Mouse (Mus musculus) hindbrain, embryonic 10.5 days (tissue): ENCODE measurements at regions not wholly inside any gene's neighbourhood (a gene's known extent, or its start where the extent isn't known, plus 50 kb on each side); places are given as distances from the start of the nearest gene placed in this dataset.

Experiments
- DNase-seq: peaks from one replicate; pipeline ENCODE4 v3.0.0-alpha.2; 2017; ENCODE audit warnings: low spot score
- H3K27ac ChIP-seq: fragments of 300-500 bp; sonication (generic); 2 replicates; pipeline ENCODE4 v1.5.1; 2016; ENCODE audit warnings: mild to moderate bottlenecking, moderate library complexity
- H3K27me3 ChIP-seq: fragments of 300-500 bp; sonication (generic); 2 replicates; pipeline ENCODE4 v1.6.1; 2016; ENCODE audit warnings: mild to moderate bottlenecking; ENCODE audit not compliant: poor library complexity, insufficient read depth, severe bottlenecking
- H3K36me3 ChIP-seq: fragments of 300-500 bp; sonication (generic); 2 replicates; pipeline ENCODE4 v1.6.1; 2016; ENCODE audit warnings: mild to moderate bottlenecking, moderate library complexity
- H3K4me1 ChIP-seq: fragments of 300-500 bp; sonication (generic); replicated peaks from 2 replicates; pipeline ENCODE4 v1.6.1; 2016; ENCODE audit warnings: mild to moderate bottlenecking
- H3K4me3 ChIP-seq: fragments of 300-500 bp; sonication (generic); 2 replicates; pipeline ENCODE4 v1.5.1; 2016; ENCODE audit warnings: mild to moderate bottlenecking, moderate library complexity
- H3K9me3 ChIP-seq: fragments of 300-500 bp; sonication (generic); 2 replicates; pipeline ENCODE4 v1.6.1; 2016; ENCODE audit warnings: mild to moderate bottlenecking, moderate library complexity
- WGBS: fragments of 180-500 bp; shearing (Covaris S2); methylation state at CpG from one replicate; pipeline ENCODE4 v1.1.7; 2016; 5-methylcytosine and 5-hydroxymethylcytosine counted together

GRCm38 (mm10) chr2:162791374-162792098, 130.6 kb upstream of the Ptprt start:
- 88% methylated on average over 12 of the region's 12 CpGs for WGBS
- Histone ChIP-seq H3K27ac (no peak overlapping the region), H3K4me3 (no peak overlapping the region), H3K36me3 (no peaks in the 10 kb centered on the region), H3K9me3 (no peaks in the 10 kb centered on the region), H3K4me1 (no peaks in the 10 kb centered on the region), H3K27me3 (no peaks in the 10 kb centered on the region)
- DNase-seq: no peak

DNA sequence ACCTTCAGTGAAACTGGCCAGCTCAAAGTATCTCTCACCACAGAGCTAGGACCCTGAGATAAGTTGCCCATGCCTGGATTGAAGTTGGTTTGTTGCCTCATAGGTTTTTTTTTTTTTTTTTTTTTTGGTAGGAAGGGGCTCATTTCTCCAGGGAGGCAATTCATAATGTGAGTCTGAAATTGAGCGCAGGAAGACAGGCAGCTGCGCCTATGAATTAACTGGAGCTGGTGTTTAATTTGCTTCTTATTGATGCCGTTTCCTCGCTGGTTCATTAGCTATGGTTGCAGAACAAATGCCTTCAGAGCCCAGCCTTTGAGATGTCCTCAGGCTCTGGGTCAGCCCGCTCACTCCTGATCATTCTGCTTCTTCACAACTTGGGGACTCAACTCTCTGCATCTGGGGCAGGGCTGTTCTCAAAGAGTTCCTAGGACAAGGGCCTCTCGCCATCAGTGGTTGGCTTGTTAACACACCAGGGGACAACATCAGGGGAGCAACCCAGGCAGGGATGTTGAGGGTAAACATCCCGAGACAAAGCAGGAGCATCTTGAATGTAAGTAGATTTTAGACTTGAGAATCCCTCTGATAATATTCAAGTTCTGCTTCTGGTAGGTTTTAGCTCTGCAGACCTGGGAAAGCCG, 123.3 kb upstream of the Ptprt start:
- Histone ChIP-seq H3K4me1 (no peaks in the 10 kb centered on the region), H3K36me3 (no peaks in the 10 kb centered on the region), H3K4me3 (no peak overlapping the region), H3K27ac (no peak overlapping the region), H3K9me3 (no peaks in the 10 kb centered on the region), H3K27me3 (no peaks in the 10 kb centered on the region)
- WGBS: 72% methylated on average over 8 of the region's 8 CpGs
- DNase-seq: no peak

GRCm38 (mm10) chr2:162781599-162781998, 120.7 kb upstream of the Ptprt start:
- no peaks in the 10 kb centered on the region for H3K9me3 ChIP-seq
- H3K4me1 ChIP-seq: no peaks in the 10 kb centered on the region
- no peak overlapping the region for H3K27ac ChIP-seq
- DNase-seq: no peak
- H3K4me3 ChIP-seq: no peak overlapping the region
- H3K36me3 ChIP-seq: no peaks in the 10 kb centered on the region
- no peaks in the 10 kb centered on the region for H3K27me3 ChIP-seq
- WGBS: 79% methylated on average over 6 of the region's 6 CpGs

- H3K36me3 ChIP-seq: no peaks in the 10 kb centered on the region
- H3K27me3 ChIP-seq: no peaks in the 10 kb centered on the region
- H3K9me3 ChIP-seq: no peaks in the 10 kb centered on the region
- no peak overlapping the region for H3K4me3 ChIP-seq
- H3K27ac ChIP-seq: no peak overlapping the region
- WGBS: 78% methylated on average over 5 of the region's 5 CpGs
- no peak for DNase-seq
- H3K4me1 ChIP-seq: no peaks in the 10 kb centered on the region
These were observed 115.6 kb upstream of the Ptprt start for GRCm38 (mm10) chr2:162776542-162776941.

DNA sequence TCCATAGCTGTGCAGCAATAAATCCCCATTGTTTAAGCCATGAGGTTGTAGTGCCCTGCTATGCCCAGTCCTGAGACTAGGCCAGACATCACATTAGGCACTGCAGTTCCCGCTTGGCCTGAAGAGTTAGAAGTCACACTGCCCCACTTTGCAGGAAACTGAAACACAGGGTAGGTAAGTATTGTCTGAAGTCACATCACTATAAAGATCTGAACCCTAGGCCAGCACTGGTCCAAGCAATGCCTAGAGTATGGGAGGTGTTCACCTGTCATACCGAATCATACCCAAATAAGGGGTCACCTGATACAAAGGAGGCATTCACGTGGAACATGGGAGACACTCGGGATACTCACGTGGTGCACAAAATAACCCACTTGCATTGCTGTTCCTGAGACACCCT, 111.6 kb upstream of the Ptprt start:
- Histone ChIP-seq H3K4me1 (no peaks in the 10 kb centered on the region), H3K27me3 (no peaks in the 10 kb centered on the region), H3K27ac (no peak overlapping the region), H3K4me3 (no peak overlapping the region), H3K36me3 (no peaks in the 10 kb centered on the region), H3K9me3 (no peaks in the 10 kb centered on the region)
- no peak for DNase-seq
- 93% methylated on average over 5 of the region's 5 CpGs for WGBS

GRCm38 (mm10) chr2:162769711-162770428, 108.9 kb upstream of the Ptprt start:
- Histone ChIP-seq H3K9me3 (no peaks in the 10 kb centered on the region), H3K27me3 (no peaks in the 10 kb centered on the region), H3K27ac (no peak overlapping the region), H3K4me3 (no peak overlapping the region), H3K4me1 (no peaks in the 10 kb centered on the region), H3K36me3 (no peaks in the 10 kb centered on the region)
- WGBS: 82% methylated on average over 6 of the region's 6 CpGs
- DNase-seq: no peak

DNA sequence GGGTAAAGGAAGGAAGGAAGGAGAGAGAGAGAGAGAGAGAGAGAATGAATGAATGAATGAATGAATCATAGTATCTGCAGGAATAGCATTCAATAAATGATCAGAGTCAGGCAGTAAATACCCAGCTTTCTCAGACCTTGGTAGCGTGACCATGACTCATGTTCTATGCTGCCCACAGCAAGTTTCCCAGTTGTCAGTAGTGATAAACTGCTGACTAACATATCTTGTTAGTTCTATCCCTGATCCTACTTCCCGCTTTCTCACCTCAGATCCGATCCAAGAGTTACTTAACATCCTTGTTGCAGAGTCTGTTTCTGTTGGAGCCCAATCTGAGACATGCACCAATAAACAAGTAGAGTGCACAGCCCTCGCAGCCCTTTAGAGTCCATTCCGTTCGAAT, 103.1 kb upstream of the Ptprt start:
- Histone ChIP-seq H3K27me3 (no peaks in the 10 kb centered on the region), H3K9me3 (no peaks in the 10 kb centered on the region), H3K4me1 (no peaks in the 10 kb centered on the region), H3K36me3 (no peaks in the 10 kb centered on the region), H3K27ac (no peak overlapping the region), H3K4me3 (no peak overlapping the region)
- WGBS: 93% methylated on average over 6 of the region's 6 CpGs
- no peak for DNase-seq

DNA sequence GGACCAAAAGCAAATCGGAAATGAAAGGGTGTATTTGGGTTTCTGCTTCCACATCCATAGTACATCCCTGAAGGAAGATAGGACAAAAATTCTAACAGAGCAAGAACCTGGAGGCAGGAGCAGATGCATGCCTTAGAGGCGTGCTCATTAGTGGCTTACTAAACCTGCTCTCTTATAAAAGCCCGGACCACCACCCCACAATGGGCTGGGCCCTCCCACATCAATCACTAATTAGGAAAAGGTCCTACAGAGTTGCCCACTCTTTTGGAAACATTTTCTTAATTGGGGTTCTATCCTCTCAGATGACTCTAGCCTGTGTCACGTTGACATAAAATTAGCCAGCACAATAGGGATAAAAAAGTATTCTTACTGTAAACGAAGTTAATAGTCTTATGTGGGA, 79.6 kb upstream of the Ptprt start:
- no peaks in the 10 kb centered on the region for H3K4me1 ChIP-seq
- H3K4me3 ChIP-seq: no peak overlapping the region
- DNase-seq: no peak
- H3K27ac ChIP-seq: no peak overlapping the region
- 82% methylated on average over 5 of the region's 5 CpGs for WGBS
- H3K9me3 ChIP-seq: no peaks in the 10 kb centered on the region
- H3K36me3 ChIP-seq: no peaks in the 10 kb centered on the region
- H3K27me3 ChIP-seq: no peaks in the 10 kb centered on the region

DNA sequence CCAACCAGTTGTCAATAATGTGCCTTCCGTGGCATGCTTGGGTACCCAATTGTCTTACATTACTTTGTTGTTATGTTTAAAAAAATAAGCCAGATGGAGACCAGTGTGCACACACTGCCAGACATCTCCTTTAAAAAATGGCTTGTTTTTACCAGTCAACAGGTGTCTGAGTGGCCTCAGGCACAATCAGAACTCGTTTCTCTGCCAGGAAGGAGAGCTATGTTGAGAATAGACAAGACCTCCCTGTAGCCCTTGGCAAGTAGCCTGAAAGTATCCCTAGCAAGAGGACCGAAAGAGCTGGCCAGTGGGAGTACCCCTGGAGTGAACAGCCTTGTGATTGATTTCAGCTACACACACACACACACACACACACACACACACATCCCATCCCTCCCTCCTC, 74.8 kb upstream of the Ptprt start:
- H3K4me3 ChIP-seq: no peak overlapping the region
- no peaks in the 10 kb centered on the region for H3K9me3 ChIP-seq
- WGBS: 79% methylated on average over 3 of the region's 3 CpGs
- H3K27me3 ChIP-seq: no peaks in the 10 kb centered on the region
- DNase-seq: no peak
- no peaks in the 10 kb centered on the region for H3K36me3 ChIP-seq
- H3K27ac ChIP-seq: no peak overlapping the region
- H3K4me1 ChIP-seq: 0 out of 2 replicates have a peak, but pooled peaks cover 7% of the 10 kb centered on the region

GRCm38 (mm10) chr2:162734286-162734685, 73.3 kb upstream of the Ptprt start:
- Histone ChIP-seq H3K36me3 (no peaks in the 10 kb centered on the region), H3K9me3 (no peaks in the 10 kb centered on the region), H3K27ac (no peak overlapping the region), H3K4me3 (no peak overlapping the region), H3K4me1 (0 out of 2 replicates have a peak, but pooled peaks cover 7% of the 10 kb centered on the region), H3K27me3 (no peaks in the 10 kb centered on the region)
- 76% methylated on average over 4 of the region's 4 CpGs for WGBS
- peak; percentile 4 for DNase-seq

DNA sequence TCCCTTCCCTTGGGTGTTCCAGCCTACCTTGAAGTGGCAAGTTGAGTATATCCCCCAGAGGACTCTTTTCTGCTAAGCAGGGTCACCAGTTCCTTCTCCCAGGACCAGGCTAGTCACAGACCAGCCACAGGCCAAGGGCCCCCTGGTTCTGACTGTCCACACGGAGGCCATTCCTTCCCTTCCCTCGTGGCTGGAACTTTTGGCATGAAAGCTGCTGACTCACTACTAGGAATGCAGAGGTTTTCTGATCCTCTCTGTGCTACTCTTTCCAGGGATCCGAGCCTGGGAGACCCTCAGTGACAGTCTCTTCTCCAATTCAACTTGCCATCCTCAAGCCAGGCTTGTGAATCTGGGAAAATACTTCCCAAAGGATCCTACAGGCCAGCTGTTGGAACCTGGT, 59.1 kb upstream of the Ptprt start:
- no peak overlapping the region for H3K4me3 ChIP-seq
- no peak overlapping the region for H3K27ac ChIP-seq
- no peaks in the 10 kb centered on the region for H3K36me3 ChIP-seq
- no peak for DNase-seq
- no peaks in the 10 kb centered on the region for H3K27me3 ChIP-seq
- WGBS: 69% methylated on average over 3 of the region's 3 CpGs
- H3K9me3 ChIP-seq: no peaks in the 10 kb centered on the region
- no peaks in the 10 kb centered on the region for H3K4me1 ChIP-seq

GRCm38 (mm10) chr2:162718466-162718865, 57.5 kb upstream of the Ptprt start:
- Histone ChIP-seq H3K4me3 (no peak overlapping the region), H3K27me3 (no peaks in the 10 kb centered on the region), H3K27ac (no peak overlapping the region), H3K36me3 (no peaks in the 10 kb centered on the region), H3K4me1 (no peaks in the 10 kb centered on the region), H3K9me3 (no peaks in the 10 kb centered on the region)
- DNase-seq: no peak
- WGBS: 79% methylated on average over 7 of the region's 7 CpGs

- Histone ChIP-seq H3K27ac (no peak overlapping the region), H3K9me3 (no peaks in the 10 kb centered on the region), H3K27me3 (no peaks in the 10 kb centered on the region), H3K4me1 (no peaks in the 10 kb centered on the region), H3K36me3 (no peaks in the 10 kb centered on the region), H3K4me3 (no peak overlapping the region)
- DNase-seq: no peak
- WGBS: 82% methylated on average over 8 of the region's 8 CpGs
These were observed 54.0 kb upstream of the Ptprt start for GRCm38 (mm10) chr2:162714976-162715375.
